Mouse (Mus musculus) heart, embryonic 10.5 days (tissue): ENCODE results near the gene B3galt1. TPM values are rescaled to one million over a fixed set of nuclear protein-coding genes. Genes with fewer than 3 reads are reported as not detected.

ENCODE experiments used
- DNase-seq: peaks from one replicate; pipeline ENCODE4 v3.0.0-alpha.2; 2017; ENCODE audit warnings: low spot score
- H3K27ac ChIP-seq: fragments of 300-500 bp; sonication (generic); 2 replicates; pipeline ENCODE4 v1.5.1; 2016; ENCODE audit warnings: mild to moderate bottlenecking
- H3K27me3 ChIP-seq: fragments of 300-500 bp; sonication (generic); 2 replicates; pipeline ENCODE4 v1.6.1; 2016; ENCODE audit warnings: mild to moderate bottlenecking; ENCODE audit not compliant: poor library complexity, insufficient read depth, severe bottlenecking
- H3K36me3 ChIP-seq: fragments of 300-500 bp; sonication (generic); 2 replicates; pipeline ENCODE4 v1.6.1; 2016; ENCODE audit warnings: mild to moderate bottlenecking, moderate library complexity
- H3K4me1 ChIP-seq: fragments of 300-500 bp; sonication (generic); 2 replicates; pipeline ENCODE4 v1.6.1; 2016; ENCODE audit warnings: mild to moderate bottlenecking
- H3K4me3 ChIP-seq: fragments of 300-500 bp; sonication (generic); 2 replicates; pipeline ENCODE4 v1.5.1; 2016; ENCODE audit warnings: mild to moderate bottlenecking, moderate library complexity
- H3K9me3 ChIP-seq: fragments of 300-500 bp; sonication (generic); 2 replicates; pipeline ENCODE4 v1.6.1; 2016; ENCODE audit warnings: mild to moderate bottlenecking, moderate library complexity
- WGBS: fragments of 180-500 bp; shearing (Covaris S2); methylation state at CpG from one replicate; pipeline ENCODE4 v1.1.7; 2016; 5-methylcytosine and 5-hydroxymethylcytosine counted together
- polyA plus RNA-seq: library from polyadenylated mRNA; unstranded; fragments of >200 nt; fragmentation: Nextera tagmentation; extraction: Ambion mirVana; gene quantifications from 2 replicates; pipeline ENCODE4 v1.2.1, GENCODE M21; 2016

B3galt1 gene
- polyA plus RNA-seq, 1 experiment from 2014 or later = 4.7 TPM

- H3K27ac ChIP-seq = no peak overlapping the region
- H3K9me3 ChIP-seq = no peaks in the 10 kb centered on the region
- H3K4me1 ChIP-seq = no peaks in the 10 kb centered on the region
- no peak overlapping the region for H3K4me3 ChIP-seq
- DNase-seq = no peak
- H3K27me3 ChIP-seq = no peaks in the 10 kb centered on the region
- no peaks in the 10 kb centered on the region for H3K36me3 ChIP-seq
Observed at GRCm38 (mm10) chr2:67975764-67976163, 410.1 kb downstream of the B3galt1 start.

- H3K36me3 ChIP-seq = no peaks in the 10 kb centered on the region
- 81% methylated on average over 4 of the region's 4 CpGs for WGBS
- no peak overlapping the region for H3K4me3 ChIP-seq
- H3K27me3 ChIP-seq = no peaks in the 10 kb centered on the region
- H3K4me1 ChIP-seq = no peaks in the 10 kb centered on the region
- DNase-seq = no peak
- no peak overlapping the region for H3K27ac ChIP-seq
- H3K9me3 ChIP-seq = no peaks in the 10 kb centered on the region
Observed at GRCm38 (mm10) chr2:67976488-67976887, 410.8 kb downstream of the B3galt1 start.

- H3K4me1 ChIP-seq = no peaks in the 10 kb centered on the region
- 66% methylated on average over 6 of the region's 6 CpGs for WGBS
- DNase-seq = no peak
- no peak overlapping the region for H3K4me3 ChIP-seq
- H3K27ac ChIP-seq = no peak overlapping the region
- no peaks in the 10 kb centered on the region for H3K9me3 ChIP-seq
- H3K36me3 ChIP-seq = no peaks in the 10 kb centered on the region
- H3K27me3 ChIP-seq = no peaks in the 10 kb centered on the region
Observed at GRCm38 (mm10) chr2:67977620-67978262, 412.1 kb downstream of the B3galt1 start.

- no peaks in the 10 kb centered on the region for H3K4me1 ChIP-seq
- WGBS = 82% methylated on average over 3 of the region's 3 CpGs
- H3K27ac ChIP-seq = no peak overlapping the region
- no peaks in the 10 kb centered on the region for H3K36me3 ChIP-seq
- DNase-seq = no peak
- H3K4me3 ChIP-seq = no peak overlapping the region
- no peaks in the 10 kb centered on the region for H3K27me3 ChIP-seq
- H3K9me3 ChIP-seq = no peaks in the 10 kb centered on the region
Observed at GRCm38 (mm10) chr2:67983563-67983962, 417.9 kb downstream of the B3galt1 start.

- Histone ChIP-seq H3K4me1 (no peaks in the 10 kb centered on the region), H3K27me3 (no peaks in the 10 kb centered on the region), H3K36me3 (no peaks in the 10 kb centered on the region), H3K27ac (no peak overlapping the region), H3K4me3 (no peak overlapping the region), H3K9me3 (no peaks in the 10 kb centered on the region)
- WGBS = 81% methylated on average over 3 of the region's 3 CpGs
- no peak for DNase-seq
Observed at GRCm38 (mm10) chr2:67985133-67985532, 419.5 kb downstream of the B3galt1 start.

GRCm38 (mm10) chr2:67993421-67993820, 427.8 kb downstream of the B3galt1 start:
- H3K4me3 ChIP-seq = no peak overlapping the region
- no peaks in the 10 kb centered on the region for H3K4me1 ChIP-seq
- H3K27me3 ChIP-seq = no peaks in the 10 kb centered on the region
- H3K36me3 ChIP-seq = no peaks in the 10 kb centered on the region
- no peak for DNase-seq
- no peak overlapping the region for H3K27ac ChIP-seq
- H3K9me3 ChIP-seq = no peaks in the 10 kb centered on the region
- WGBS = 81% methylated on average over 1 of the region's 1 CpGs

GRCm38 (mm10) chr2:68003091-68003490, 437.4 kb downstream of the B3galt1 start:
- H3K36me3 ChIP-seq = no peaks in the 10 kb centered on the region
- H3K27ac ChIP-seq = no peak overlapping the region
- DNase-seq = no peak
- H3K4me1 ChIP-seq = no peaks in the 10 kb centered on the region
- 77% methylated on average over 1 of the region's 1 CpGs for WGBS
- H3K27me3 ChIP-seq = no peaks in the 10 kb centered on the region
- no peaks in the 10 kb centered on the region for H3K9me3 ChIP-seq
- H3K4me3 ChIP-seq = no peak overlapping the region

GRCm38 (mm10) chr2:68005210-68005609, 439.5 kb downstream of the B3galt1 start:
- Histone ChIP-seq H3K27ac (no peak overlapping the region), H3K36me3 (no peaks in the 10 kb centered on the region), H3K4me1 (no peaks in the 10 kb centered on the region), H3K27me3 (no peaks in the 10 kb centered on the region), H3K9me3 (no peaks in the 10 kb centered on the region), H3K4me3 (no peak overlapping the region)
- 93% methylated on average over 9 of the region's 9 CpGs for WGBS
- DNase-seq = no peak

- DNase-seq = no peak
- Histone ChIP-seq H3K36me3 (no peaks in the 10 kb centered on the region), H3K27ac (no peak overlapping the region), H3K4me1 (no peaks in the 10 kb centered on the region), H3K27me3 (no peaks in the 10 kb centered on the region), H3K4me3 (no peak overlapping the region), H3K9me3 (no peaks in the 10 kb centered on the region)
- WGBS = 83% methylated on average over 7 of the region's 7 CpGs
Observed at GRCm38 (mm10) chr2:68005711-68006110, 440.0 kb downstream of the B3galt1 start.

GRCm38 (mm10) chr2:68011336-68011735, 445.7 kb downstream of the B3galt1 start:
- Histone ChIP-seq H3K27me3 (no peaks in the 10 kb centered on the region), H3K4me1 (no peaks in the 10 kb centered on the region), H3K4me3 (no peak overlapping the region), H3K36me3 (no peaks in the 10 kb centered on the region), H3K9me3 (no peaks in the 10 kb centered on the region), H3K27ac (no peak overlapping the region)
- DNase-seq = no peak
- WGBS = 83% methylated on average over 4 of the region's 4 CpGs

GRCm38 (mm10) chr2:68020251-68020680, 454.6 kb downstream of the B3galt1 start:
- H3K4me1 ChIP-seq = no peaks in the 10 kb centered on the region
- no peaks in the 10 kb centered on the region for H3K9me3 ChIP-seq
- no peaks in the 10 kb centered on the region for H3K36me3 ChIP-seq
- DNase-seq = no peak
- no peak overlapping the region for H3K27ac ChIP-seq
- 84% methylated on average over 5 of the region's 5 CpGs for WGBS
- no peaks in the 10 kb centered on the region for H3K27me3 ChIP-seq
- no peak overlapping the region for H3K4me3 ChIP-seq

- H3K36me3 ChIP-seq = no peaks in the 10 kb centered on the region
- H3K9me3 ChIP-seq = no peaks in the 10 kb centered on the region
- H3K4me3 ChIP-seq = no peak overlapping the region
- WGBS = 84% methylated on average over 6 of the region's 6 CpGs
- no peak overlapping the region for H3K27ac ChIP-seq
- DNase-seq = no peak
- no peaks in the 10 kb centered on the region for H3K4me1 ChIP-seq
- H3K27me3 ChIP-seq = no peaks in the 10 kb centered on the region
Observed at GRCm38 (mm10) chr2:68021541-68022152, 456.0 kb downstream of the B3galt1 start.

- DNase-seq = no peak
- no peaks in the 10 kb centered on the region for H3K27me3 ChIP-seq
- 86% methylated on average over 2 of the region's 2 CpGs for WGBS
- no peaks in the 10 kb centered on the region for H3K9me3 ChIP-seq
- H3K4me1 ChIP-seq = no peaks in the 10 kb centered on the region
- no peak overlapping the region for H3K27ac ChIP-seq
- no peak overlapping the region for H3K4me3 ChIP-seq
- H3K36me3 ChIP-seq = no peaks in the 10 kb centered on the region
Observed at GRCm38 (mm10) chr2:68028811-68029210, 463.1 kb downstream of the B3galt1 start.

- DNase-seq = no peak
- no peak overlapping the region for H3K4me3 ChIP-seq
- H3K9me3 ChIP-seq = no peaks in the 10 kb centered on the region
- no peaks in the 10 kb centered on the region for H3K27me3 ChIP-seq
- WGBS = 88% methylated on average over 3 of the region's 3 CpGs
- H3K27ac ChIP-seq = no peak overlapping the region
- no peaks in the 10 kb centered on the region for H3K4me1 ChIP-seq
- no peaks in the 10 kb centered on the region for H3K36me3 ChIP-seq
Observed at GRCm38 (mm10) chr2:68034711-68035110, 469.0 kb downstream of the B3galt1 start.
